Mouse (Mus musculus): ENCODE measurements at regions not wholly inside any gene's neighbourhood (a gene's known extent, or its start where the extent isn't known, plus 50 kb on each side); places are given as distances from the start of the nearest gene placed in this dataset.

- DNase-seq (ENCODE audit: low read depth, low spot score) = no peak
These were observed 687.5 kb upstream of the Pou3f3 start for GRCm38 (mm10) chr1:42008046-42008445.

GRCm38 (mm10) chr1:42012911-42013310 lies 682.7 kb upstream of the Pou3f3 start:
- no peak for DNase-seq (ENCODE audit: low read depth, low spot score)

GRCm38 (mm10) chr1:42018966-42019365 lies 676.6 kb upstream of the Pou3f3 start:
- no peak for DNase-seq (ENCODE audit: low read depth, low spot score)

- no peak for DNase-seq (ENCODE audit: low read depth, low spot score)
These were observed 669.8 kb upstream of the Pou3f3 start for GRCm38 (mm10) chr1:42025781-42026180.

GRCm38 (mm10) chr1:42026423-42026822 lies 669.1 kb upstream of the Pou3f3 start:
- no peak for DNase-seq (ENCODE audit: low read depth, low spot score)

GRCm38 (mm10) chr1:42033786-42034185 lies 661.8 kb upstream of the Pou3f3 start:
- DNase-seq (ENCODE audit: low read depth, low spot score) = no peak

GRCm38 (mm10) chr1:42035371-42035770 lies 660.2 kb upstream of the Pou3f3 start:
- no peak for DNase-seq (ENCODE audit: low read depth, low spot score)

- DNase-seq (ENCODE audit: low read depth, low spot score) = no peak
These were observed 654.0 kb upstream of the Pou3f3 start for GRCm38 (mm10) chr1:42041544-42041943.

GRCm38 (mm10) chr1:42058494-42058893 lies 637.1 kb upstream of the Pou3f3 start:
- no peak for DNase-seq (ENCODE audit: low read depth, low spot score)

- no peak for DNase-seq (ENCODE audit: low read depth, low spot score)
These were observed 625.5 kb upstream of the Pou3f3 start for GRCm38 (mm10) chr1:42070064-42070463.

GRCm38 (mm10) chr1:42096026-42096425 lies 599.5 kb upstream of the Pou3f3 start:
- DNase-seq (ENCODE audit: low read depth, low spot score) = no peak

- DNase-seq (ENCODE audit: low read depth, low spot score) = no peak
These were observed 597.0 kb upstream of the Pou3f3 start for GRCm38 (mm10) chr1:42098580-42098979.

GRCm38 (mm10) chr1:42107521-42107920 lies 588.0 kb upstream of the Pou3f3 start:
- no peak for DNase-seq (ENCODE audit: low read depth, low spot score)

GRCm38 (mm10) chr1:42107925-42108324 lies 587.6 kb upstream of the Pou3f3 start:
- DNase-seq (ENCODE audit: low read depth, low spot score) = no peak

GRCm38 (mm10) chr1:42152175-42152790 lies 543.3 kb upstream of the Pou3f3 start:
- no peak for DNase-seq (ENCODE audit: low read depth, low spot score)

GRCm38 (mm10) chr1:42152916-42153315 lies 542.7 kb upstream of the Pou3f3 start:
- DNase-seq (ENCODE audit: low read depth, low spot score) = no peak

- no peak for DNase-seq (ENCODE audit: low read depth, low spot score)
These were observed 527.6 kb upstream of the Pou3f3 start for GRCm38 (mm10) chr1:42167790-42168572.

GRCm38 (mm10) chr1:42169505-42169904 lies 526.1 kb upstream of the Pou3f3 start:
- no peak for DNase-seq (ENCODE audit: low read depth, low spot score)

- no peak for DNase-seq (ENCODE audit: low read depth, low spot score)
These were observed 509.3 kb upstream of the Pou3f3 start for GRCm38 (mm10) chr1:42186295-42186694.

- DNase-seq (ENCODE audit: low read depth, low spot score) = no peak
These were observed 467.5 kb upstream of the Pou3f3 start for GRCm38 (mm10) chr1:42228098-42228497.

- no peak for DNase-seq (ENCODE audit: low read depth, low spot score)
These were observed 465.9 kb upstream of the Pou3f3 start for GRCm38 (mm10) chr1:42229711-42230110.

- no peak for DNase-seq (ENCODE audit: low read depth, low spot score)
These were observed 465.0 kb upstream of the Pou3f3 start for GRCm38 (mm10) chr1:42230469-42231040.

GRCm38 (mm10) chr1:42231091-42231490 lies 464.5 kb upstream of the Pou3f3 start:
- DNase-seq (ENCODE audit: low read depth, low spot score) = no peak

Measured in WW6 (cell line).